Mouse (Mus musculus): Measurements from ENCODE around the gene Eps8l3. TPM values are rescaled to one million over a fixed set of nuclear protein-coding genes. Genes with fewer than 3 reads are reported as not detected.

Eps8l3 gene
- polyA plus RNA-seq, 1 experiment from 2014 or later: not detected

DNA sequence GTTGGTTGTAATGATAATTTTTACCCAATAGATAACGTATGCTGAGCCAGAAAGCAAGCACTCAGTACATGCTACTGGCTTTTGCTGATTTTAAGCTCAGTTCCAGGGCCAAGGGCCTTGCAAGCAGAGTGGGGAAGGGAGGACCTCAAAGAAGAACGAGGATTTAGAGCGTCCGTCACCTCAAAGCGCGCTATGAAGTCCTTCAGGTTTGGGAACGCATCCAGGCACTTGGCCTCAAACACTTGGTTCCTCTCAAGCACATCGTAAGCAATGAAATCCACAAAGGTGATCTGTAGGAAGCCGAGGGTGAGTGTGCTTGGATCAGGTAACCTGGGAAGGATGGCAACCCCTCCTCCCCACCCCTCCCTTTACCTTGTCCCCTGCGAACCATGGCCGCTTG lies 51.7 kb downstream of the Eps8l3 start:
- Histone ChIP-seq H3K4me2 (replicated peaks; ENCODE audit: low read depth, low read length) (no peak overlapping the region), H3K27me3 (ENCODE audit: control insufficient read depth, insufficient read depth, low read length) (no peaks in the 10 kb centered on the region), H3K4me3 (ENCODE audit: low read depth, low read length) (no peak overlapping the region), H3K36me3 (ENCODE audit: control insufficient read depth, insufficient read depth, low read length) (no peaks in the 10 kb centered on the region), H3K9ac (ENCODE audit: low read depth, low read length) (no peak overlapping the region), H3K4me1 (replicated peaks; ENCODE audit: control insufficient read depth, insufficient read depth, low read length) (no peaks in the 10 kb centered on the region), H3K9me3 (ENCODE audit: control insufficient read depth, low read length) (no peaks in the 10 kb centered on the region), H3K27ac (ENCODE audit: low read depth, low read length) (no peak overlapping the region)
- ATAC-seq (ENCODE audit: low FRiP score): no peak
- DNase-seq (ENCODE audit: low spot score): no peak
- 87% methylated on average over 11 of the region's 11 CpGs for WGBS

DNA sequence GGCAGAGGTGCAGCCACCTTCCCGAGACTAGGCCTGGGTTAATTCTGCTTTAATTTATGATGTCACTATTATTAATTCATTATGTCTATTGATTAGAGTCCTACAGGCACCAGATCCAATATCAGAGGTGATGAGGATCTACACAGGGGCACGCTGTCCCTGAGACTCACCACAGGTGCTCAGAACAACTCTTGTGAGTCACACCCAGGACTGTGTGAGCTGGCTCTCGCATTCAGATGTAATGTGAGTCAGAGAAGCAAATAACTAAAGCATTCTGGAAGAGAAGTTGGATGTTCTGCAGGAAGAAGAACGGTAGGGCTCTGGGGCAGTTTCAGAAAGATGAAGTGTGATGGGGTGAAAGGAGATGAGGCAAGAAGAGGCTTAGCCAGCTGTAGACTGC lies 52.2 kb downstream of the Eps8l3 start:
- no peak for ATAC-seq (ENCODE audit: low FRiP score)
- H3K27me3 ChIP-seq (ENCODE audit: control insufficient read depth, insufficient read depth, low read length): no peaks in the 10 kb centered on the region
- H3K4me3 ChIP-seq (ENCODE audit: low read depth, low read length): no peak overlapping the region
- WGBS: 90% methylated on average over 4 of the region's 4 CpGs
- no peak overlapping the region for H3K27ac ChIP-seq (ENCODE audit: low read depth, low read length)
- H3K4me2 ChIP-seq (replicated peaks; ENCODE audit: low read depth, low read length): no peak overlapping the region
- H3K9ac ChIP-seq (ENCODE audit: low read depth, low read length): no peak overlapping the region
- H3K9me3 ChIP-seq (ENCODE audit: control insufficient read depth, low read length): no peaks in the 10 kb centered on the region
- H3K4me1 ChIP-seq (replicated peaks; ENCODE audit: control insufficient read depth, insufficient read depth, low read length): no peaks in the 10 kb centered on the region
- H3K36me3 ChIP-seq (ENCODE audit: control insufficient read depth, insufficient read depth, low read length): no peaks in the 10 kb centered on the region
- DNase-seq (ENCODE audit: low spot score): no peak

DNA sequence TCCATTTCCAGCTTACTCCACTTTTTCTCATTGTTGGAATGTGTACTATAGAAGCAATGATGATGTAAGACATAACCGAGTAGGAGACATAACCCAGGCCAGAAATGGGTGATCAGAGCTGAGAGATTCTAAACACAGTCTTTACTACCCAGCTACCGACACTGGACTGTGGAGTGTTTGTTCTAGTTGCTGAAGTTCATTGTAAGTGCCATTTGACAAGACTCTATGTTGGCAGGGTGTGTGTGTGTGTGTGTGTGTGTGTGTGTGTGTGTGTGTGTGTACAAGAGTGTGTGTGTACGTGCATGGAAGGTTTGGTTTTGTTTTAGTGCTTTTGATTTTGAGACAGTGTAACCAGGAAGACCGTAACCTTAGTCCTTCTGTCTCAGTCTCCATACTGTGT lies 52.7 kb downstream of the Eps8l3 start:
- 89% methylated on average over 4 of the region's 4 CpGs for WGBS
- no peak for ATAC-seq (ENCODE audit: low FRiP score)
- H3K9me3 ChIP-seq (ENCODE audit: control insufficient read depth, low read length): no peaks in the 10 kb centered on the region
- H3K9ac ChIP-seq (ENCODE audit: low read depth, low read length): no peak overlapping the region
- no peak overlapping the region for H3K4me3 ChIP-seq (ENCODE audit: low read depth, low read length)
- no peak for DNase-seq (ENCODE audit: low spot score)
- no peaks in the 10 kb centered on the region for H3K4me1 ChIP-seq (replicated peaks; ENCODE audit: control insufficient read depth, insufficient read depth, low read length)
- no peaks in the 10 kb centered on the region for H3K27me3 ChIP-seq (ENCODE audit: control insufficient read depth, insufficient read depth, low read length)
- H3K4me2 ChIP-seq (replicated peaks; ENCODE audit: low read depth, low read length): no peak overlapping the region
- no peaks in the 10 kb centered on the region for H3K36me3 ChIP-seq (ENCODE audit: control insufficient read depth, insufficient read depth, low read length)
- H3K27ac ChIP-seq (ENCODE audit: low read depth, low read length): no peak overlapping the region

DNA sequence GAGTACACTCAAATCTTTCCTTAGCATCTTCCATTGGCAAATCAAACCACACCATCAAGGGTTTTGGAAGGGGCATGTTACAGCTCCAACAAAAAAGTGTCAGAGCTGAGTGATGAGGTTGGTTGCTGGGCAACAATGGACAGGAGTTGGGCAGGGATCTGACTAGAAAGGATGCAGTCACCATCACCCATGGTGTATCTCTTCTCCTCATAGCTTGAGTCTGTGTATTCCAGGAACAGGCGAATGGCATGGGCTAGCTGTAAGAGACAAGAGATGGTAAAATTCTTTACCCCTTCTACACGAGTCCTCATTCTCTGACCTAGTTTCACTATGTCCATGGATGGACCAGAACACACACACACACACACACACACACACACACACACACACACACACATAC lies 54.1 kb downstream of the Eps8l3 start:
- DNase-seq (ENCODE audit: low spot score) (peak; percentile 45), ATAC-seq (ENCODE audit: low FRiP score) (peak; percentile 52)
- Histone ChIP-seq H3K4me1 (replicated peaks; ENCODE audit: control insufficient read depth, insufficient read depth, low read length) (no peaks in the 10 kb centered on the region), H3K9ac (ENCODE audit: low read depth, low read length) (no peak overlapping the region), H3K4me2 (replicated peaks; ENCODE audit: low read depth, low read length) (peak overlapping the region; percentile 29), H3K9me3 (ENCODE audit: control insufficient read depth, low read length) (no peaks in the 10 kb centered on the region), H3K27ac (ENCODE audit: low read depth, low read length) (peak overlapping the region; percentile 47), H3K27me3 (ENCODE audit: control insufficient read depth, insufficient read depth, low read length) (no peaks in the 10 kb centered on the region), H3K4me3 (ENCODE audit: low read depth, low read length) (peak overlapping the region; percentile 8; the same call in 1 of the 2 replicates), H3K36me3 (ENCODE audit: control insufficient read depth, insufficient read depth, low read length) (no peaks in the 10 kb centered on the region)
- WGBS: 57% methylated on average over 2 of the region's 2 CpGs

DNA sequence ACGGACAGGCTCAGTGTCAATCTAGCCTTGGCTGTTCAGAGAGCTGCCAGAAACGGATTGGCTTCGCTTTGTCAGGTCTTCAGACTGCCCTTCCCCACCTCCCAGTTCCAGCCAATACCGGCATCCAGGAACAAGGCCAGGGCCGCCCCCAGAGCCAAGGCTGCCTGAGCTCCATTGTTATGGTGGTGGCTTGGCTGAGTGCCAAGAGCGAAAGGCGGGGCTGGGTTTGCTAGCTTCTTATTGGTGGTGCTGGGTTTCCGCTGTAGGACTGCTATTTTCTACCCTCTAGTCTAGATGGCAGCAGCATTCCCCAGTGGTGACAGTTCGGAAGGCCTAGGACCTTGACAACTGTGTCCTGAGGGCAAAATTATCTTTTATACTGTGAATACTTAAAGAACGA lies 54.6 kb downstream of the Eps8l3 start, which contains the start of gene Gstm7:
Gstm7 (minus strand) TSS at position 148 of the 400 bp plus-strand sequence.
- no peaks in the 10 kb centered on the region for H3K36me3 ChIP-seq (ENCODE audit: control insufficient read depth, insufficient read depth, low read length)
- H3K27me3 ChIP-seq (ENCODE audit: control insufficient read depth, insufficient read depth, low read length): no peaks in the 10 kb centered on the region
- DNase-seq (ENCODE audit: low spot score) (peak; percentile 99), ATAC-seq (ENCODE audit: low FRiP score) (peak; percentile 99)
- no peaks in the 10 kb centered on the region for H3K9me3 ChIP-seq (ENCODE audit: control insufficient read depth, low read length)
- peak within 1 kb of the TSS; percentile 8; the same call in 1 of the 2 replicates for H3K4me3 ChIP-seq (ENCODE audit: low read depth, low read length)
- H3K27ac ChIP-seq (ENCODE audit: low read depth, low read length): peak within 1 kb of the TSS; percentile 47
- peak within 1 kb of the TSS; percentile 29 for H3K4me2 ChIP-seq (replicated peaks; ENCODE audit: low read depth, low read length)
- WGBS: 5% methylated on average over 10 of the region's 10 CpGs
- H3K9ac ChIP-seq (ENCODE audit: low read depth, low read length): no peak within 1 kb of the TSS
- no peaks in the 10 kb centered on the region for H3K4me1 ChIP-seq (replicated peaks; ENCODE audit: control insufficient read depth, insufficient read depth, low read length)

DNA sequence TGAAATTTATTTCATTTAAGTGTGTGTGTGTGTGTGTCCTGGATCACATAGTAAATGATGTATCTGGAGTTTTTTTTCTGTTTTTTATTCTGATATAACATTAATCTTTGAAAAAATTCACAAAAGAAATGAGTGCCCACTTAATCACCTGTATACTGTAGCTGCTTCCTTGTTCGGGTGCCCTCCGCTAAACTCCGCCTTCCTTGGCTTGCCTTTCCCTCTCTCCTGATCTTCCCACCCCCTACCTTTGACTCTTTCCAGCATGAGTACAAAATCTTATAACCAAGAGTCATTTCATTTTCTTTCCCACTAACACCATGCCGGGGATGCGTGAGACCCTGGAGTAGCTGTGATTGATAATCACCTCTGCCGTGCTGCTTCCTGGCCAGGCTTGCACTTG lies 55.1 kb downstream of the Eps8l3 start:
- H3K4me1 ChIP-seq (replicated peaks; ENCODE audit: control insufficient read depth, insufficient read depth, low read length): no peaks in the 10 kb centered on the region
- DNase-seq (ENCODE audit: low spot score): no peak
- no peaks in the 10 kb centered on the region for H3K9me3 ChIP-seq (ENCODE audit: control insufficient read depth, low read length)
- 80% methylated on average over 6 of the region's 6 CpGs for WGBS
- peak; percentile 9 for ATAC-seq (ENCODE audit: low FRiP score)
- H3K27me3 ChIP-seq (ENCODE audit: control insufficient read depth, insufficient read depth, low read length): no peaks in the 10 kb centered on the region
- H3K4me3 ChIP-seq (ENCODE audit: low read depth, low read length): no peak overlapping the region
- no peaks in the 10 kb centered on the region for H3K36me3 ChIP-seq (ENCODE audit: control insufficient read depth, insufficient read depth, low read length)
- H3K27ac ChIP-seq (ENCODE audit: low read depth, low read length): no peak overlapping the region
- H3K4me2 ChIP-seq (replicated peaks; ENCODE audit: low read depth, low read length): no peak overlapping the region
- no peak overlapping the region for H3K9ac ChIP-seq (ENCODE audit: low read depth, low read length)

DNA sequence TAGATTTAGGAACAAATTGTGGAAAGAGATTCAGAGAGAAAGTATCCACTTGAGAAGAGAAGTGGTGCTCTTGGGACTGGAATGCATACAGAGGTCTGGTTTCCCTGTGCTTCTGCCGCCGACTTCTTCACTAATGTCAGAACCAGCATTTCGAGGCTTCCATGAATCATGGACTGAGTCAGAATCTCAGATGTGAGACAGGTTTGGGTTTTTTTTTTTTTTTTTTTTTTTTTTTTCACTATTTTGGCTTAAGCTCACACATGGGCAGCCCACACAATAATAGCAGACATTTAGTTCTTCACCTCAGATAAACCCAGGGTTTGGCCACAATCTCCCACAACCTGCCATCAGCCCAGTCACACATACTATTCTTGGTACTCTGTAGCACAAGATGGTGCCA lies 58.2 kb downstream of the Eps8l3 start:
- H3K27ac ChIP-seq (ENCODE audit: low read depth, low read length): no peak overlapping the region
- no peak for DNase-seq (ENCODE audit: low spot score)
- 85% methylated on average over 3 of the region's 3 CpGs for WGBS
- H3K4me3 ChIP-seq (ENCODE audit: low read depth, low read length): no peak overlapping the region
- no peaks in the 10 kb centered on the region for H3K9me3 ChIP-seq (ENCODE audit: control insufficient read depth, low read length)
- H3K4me2 ChIP-seq (replicated peaks; ENCODE audit: low read depth, low read length): no peak overlapping the region
- H3K36me3 ChIP-seq (ENCODE audit: control insufficient read depth, insufficient read depth, low read length): no peaks in the 10 kb centered on the region
- H3K27me3 ChIP-seq (ENCODE audit: control insufficient read depth, insufficient read depth, low read length): no peaks in the 10 kb centered on the region
- ATAC-seq (ENCODE audit: low FRiP score): no peak
- H3K9ac ChIP-seq (ENCODE audit: low read depth, low read length): no peak overlapping the region
- H3K4me1 ChIP-seq (replicated peaks; ENCODE audit: control insufficient read depth, insufficient read depth, low read length): no peaks in the 10 kb centered on the region

DNA sequence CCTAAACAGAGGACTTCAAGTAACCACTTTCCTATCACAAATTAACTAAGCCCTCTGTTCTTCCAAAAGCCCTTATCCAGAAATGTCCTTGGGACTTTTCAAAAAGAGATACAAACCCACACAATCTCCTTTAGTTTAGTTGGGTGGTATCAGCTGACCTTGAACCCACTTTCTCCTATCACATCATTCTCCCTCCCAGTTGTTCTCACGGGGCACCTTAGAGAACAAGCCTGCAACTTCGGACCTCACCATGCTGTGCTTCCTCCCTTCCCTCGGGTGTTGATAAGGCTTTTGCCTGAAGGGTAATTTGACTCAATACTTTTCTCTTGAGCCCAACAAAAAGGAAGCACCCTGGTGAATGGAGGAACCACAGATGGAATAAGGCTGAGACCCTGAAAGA lies 58.9 kb downstream of the Eps8l3 start:
- Histone ChIP-seq H3K27ac (ENCODE audit: low read depth, low read length) (no peak overlapping the region), H3K4me1 (replicated peaks; ENCODE audit: control insufficient read depth, insufficient read depth, low read length) (no peaks in the 10 kb centered on the region), H3K4me3 (ENCODE audit: low read depth, low read length) (no peak overlapping the region), H3K27me3 (ENCODE audit: control insufficient read depth, insufficient read depth, low read length) (no peaks in the 10 kb centered on the region), H3K9me3 (ENCODE audit: control insufficient read depth, low read length) (no peaks in the 10 kb centered on the region), H3K36me3 (ENCODE audit: control insufficient read depth, insufficient read depth, low read length) (no peaks in the 10 kb centered on the region), H3K4me2 (replicated peaks; ENCODE audit: low read depth, low read length) (no peak overlapping the region), H3K9ac (ENCODE audit: low read depth, low read length) (no peak overlapping the region)
- DNase-seq (ENCODE audit: low spot score) (no peak), ATAC-seq (ENCODE audit: low FRiP score) (no peak)
- WGBS: 66% methylated on average over 3 of the region's 3 CpGs

DNA sequence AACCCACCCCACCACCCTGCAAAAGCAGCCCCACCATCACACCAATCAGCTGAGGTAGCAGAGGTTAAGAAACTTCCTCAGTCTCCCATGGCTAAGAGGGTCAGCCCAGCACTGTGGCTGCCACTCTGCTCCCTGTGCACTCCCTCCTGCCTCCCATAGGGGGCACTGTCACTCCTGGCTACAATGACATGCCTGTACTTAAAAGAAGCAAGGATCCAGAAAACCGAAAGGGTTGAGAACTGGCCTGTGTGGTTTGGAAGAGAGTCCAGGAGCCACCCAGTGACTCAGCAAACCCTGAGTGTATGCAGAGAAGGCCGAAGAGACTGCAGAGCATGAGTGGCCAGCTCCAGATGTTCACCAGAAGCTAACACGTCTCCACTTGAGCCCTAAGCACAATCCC lies 62.4 kb downstream of the Eps8l3 start:
- Histone ChIP-seq H3K9ac (ENCODE audit: low read depth, low read length) (no peak overlapping the region), H3K9me3 (ENCODE audit: control insufficient read depth, low read length) (no peaks in the 10 kb centered on the region), H3K4me3 (ENCODE audit: low read depth, low read length) (no peak overlapping the region), H3K4me1 (replicated peaks; ENCODE audit: control insufficient read depth, insufficient read depth, low read length) (no peaks in the 10 kb centered on the region), H3K27me3 (ENCODE audit: control insufficient read depth, insufficient read depth, low read length) (no peaks in the 10 kb centered on the region), H3K27ac (ENCODE audit: low read depth, low read length) (no peak overlapping the region), H3K4me2 (replicated peaks; ENCODE audit: low read depth, low read length) (no peak overlapping the region), H3K36me3 (ENCODE audit: control insufficient read depth, insufficient read depth, low read length) (no peaks in the 10 kb centered on the region)
- 62% methylated on average over 3 of the region's 3 CpGs for WGBS
- DNase-seq (ENCODE audit: low spot score) (peak; percentile 70), ATAC-seq (ENCODE audit: low FRiP score) (no peak)

All from hindbrain, embryonic 11.5 days (tissue).